Comparison of ENCODE assay signal across 8 mouse cellular contexts in genomic region chr13:75707821-75708636, GRCm38 (mm10). TPM values are rescaled to one million over a fixed set of nuclear protein-coding genes. Genes with fewer than 3 reads are reported as not detected.
DNase-seq lines count a peak whose midpoint lies in the region; ATAC-seq lines count a peak whose summit lies in the region.

No protein-coding gene starts in this region.

- peak overlapping the region; percentile 73 for H3K4me3 ChIP-seq in embryonic facial prominence, embryonic 14.5 days (ENCODE audit: low read depth, low read length)
- H3K4me3 ChIP-seq in midbrain, embryonic 16.5 days (ENCODE audit: low read depth, low read length), result peak overlapping the region; percentile 82

- under 1% methylated on average over 46 of the region's 83 CpGs for WGBS in embryonic facial prominence, embryonic 14.5 days
- under 1% methylated on average over 74 of the region's 83 CpGs for WGBS in midbrain, embryonic 16.5 days

- H3K36me3 ChIP-seq in embryonic facial prominence, embryonic 14.5 days (ENCODE audit: control insufficient read depth, insufficient read depth, low read length), result no peaks in the 10 kb centered on the region
- H3K36me3 ChIP-seq in midbrain, embryonic 16.5 days (ENCODE audit: control insufficient read depth, insufficient read depth, low read length), result no peaks in the 10 kb centered on the region

- ATAC-seq in embryonic facial prominence, embryonic 14.5 days (ENCODE audit: low read depth), result peak; percentile 63
- ATAC-seq in midbrain, embryonic 16.5 days, result peak; percentile 77

- H3K4me2 ChIP-seq in embryonic facial prominence, embryonic 14.5 days (ENCODE audit: low read depth, low read length), result peak overlapping the region; percentile 74
- peak overlapping the region; percentile 84 for H3K4me2 ChIP-seq in midbrain, embryonic 16.5 days (ENCODE audit: low read length)

- H3K9ac ChIP-seq in embryonic facial prominence, embryonic 14.5 days (ENCODE audit: low read depth, low read length), result peak overlapping the region; percentile 85
- peak overlapping the region; percentile 76 for H3K9ac ChIP-seq in midbrain, embryonic 16.5 days (ENCODE audit: low read depth, low read length)

- no peaks in the 10 kb centered on the region for H3K9me3 ChIP-seq in embryonic facial prominence, embryonic 14.5 days (ENCODE audit: control insufficient read depth, low read length)
- H3K9me3 ChIP-seq in midbrain, embryonic 16.5 days (replicated peaks; ENCODE audit: control insufficient read depth, low read length, poor library complexity, severe bottlenecking), result no peaks in the 10 kb centered on the region

- peak overlapping the region; percentile 67 for H3K27ac ChIP-seq in embryonic facial prominence, embryonic 14.5 days (replicated peaks; ENCODE audit: low read depth, low read length)
- H3K27ac ChIP-seq in midbrain, embryonic 16.5 days (ENCODE audit: low read length), result no peak overlapping the region; the same call in 1 of the 2 replicates

- H3K27me3 ChIP-seq in embryonic facial prominence, embryonic 14.5 days (replicated peaks; ENCODE audit: control insufficient read depth, insufficient read depth, low read length), result no peaks in the 10 kb centered on the region
- peaks cover 7% of the 10 kb centered on the region; the same call in 1 of the 2 replicates for H3K27me3 ChIP-seq in midbrain, embryonic 16.5 days (ENCODE audit: control insufficient read depth, insufficient read depth, low read depth, low read length)

- DNase-seq in 3134 (ENCODE audit: extremely low read depth, insufficient read length, low spot score), result peak; percentile 80
- peak; percentile 83 for DNase-seq in adrenal gland, postnatal 14 days
- DNase-seq in embryonic facial prominence, embryonic 14.5 days (ENCODE audit: low spot score), result peak; percentile 44
- peak; percentile 54 for DNase-seq in heart, adult 8-10 months (ENCODE audit: low spot score)
- peak; percentile 70 for DNase-seq in kidney, adult 9 months
- peak; percentile 74 for DNase-seq in liver
- DNase-seq in spleen, postnatal 10 days (ENCODE audit: low spot score in 2 of 2), result peak; percentile 72 to 78

- H3K4me1 ChIP-seq in embryonic facial prominence, embryonic 14.5 days (ENCODE audit: control insufficient read depth, insufficient read depth, low read length), result peaks cover 6% of the 10 kb centered on the region; the same call in 1 of the 2 replicates
- H3K4me1 ChIP-seq in midbrain, embryonic 16.5 days (ENCODE audit: control insufficient read depth, insufficient read depth, low read length), result no peaks in the 10 kb centered on the region; the same call in 1 of the 2 replicates

RNA-seq across cellular contexts. Expression of gene Ell2, which starts 1.5 kb away (rescaled TPM):
- total RNA-seq in adrenal gland, postnatal 14 days (2021), result 54.8 and 85.5 TPM in 2 replicates
- polyA plus RNA-seq in embryonic facial prominence, embryonic 14.5 days (2014; fragmentation: Nextera tagmentation; extraction: Ambion mirVana), result 11.5 and 13.6 TPM in 2 replicates
- 10 to 100 TPM; 19.7 to 31.6 (median 27.0) TPM for total RNA-seq in heart, adult 8-10 months (2022)
- polyA plus RNA-seq in midbrain, embryonic 16.5 days (2015; fragmentation: Nextera tagmentation; extraction: Ambion mirVana), result 1.6 and 1.8 TPM in 2 replicates
